ENCODE assay signal across 8 mouse cellular contexts in the genomic region with DNA sequence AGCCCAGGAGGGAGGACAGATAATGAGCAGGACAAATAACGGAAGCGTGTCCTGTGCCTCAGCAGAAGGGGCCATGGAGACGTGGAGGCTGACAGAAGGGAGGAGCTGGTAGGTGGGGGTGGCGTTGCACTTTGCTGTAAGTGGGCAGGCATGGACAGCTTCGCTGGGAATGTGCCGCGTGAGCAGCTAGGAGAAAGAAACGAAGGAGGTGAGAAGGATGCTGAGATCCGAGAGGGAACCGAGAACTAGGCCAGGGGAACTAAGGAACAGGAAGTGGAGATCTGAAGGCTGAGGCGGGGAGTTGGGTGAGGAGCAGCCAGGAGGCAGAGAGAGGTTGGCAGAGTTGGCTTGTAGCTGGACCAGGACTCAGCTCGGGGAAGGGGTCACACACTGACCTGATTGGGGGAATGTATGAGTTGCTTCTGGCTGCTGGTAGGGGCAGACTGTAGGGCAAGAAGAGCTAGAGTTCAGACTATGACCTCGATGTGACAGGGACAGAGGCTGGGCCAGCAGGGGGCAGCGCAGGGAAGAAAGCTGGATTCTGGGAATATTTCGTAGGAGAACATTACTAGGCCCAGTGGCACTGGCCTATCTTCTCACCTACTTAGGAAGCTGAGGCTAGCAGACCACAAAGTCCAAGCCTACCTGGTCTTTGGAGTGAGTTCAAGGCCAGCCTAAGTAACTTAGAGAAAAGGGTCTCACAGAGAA. TPM values are rescaled to one million over a fixed set of nuclear protein-coding genes. Genes with fewer than 3 reads are reported as not detected.
DNase-seq lines count a peak whose midpoint lies in the region; ATAC-seq lines count a peak whose summit lies in the region.

No protein-coding gene starts in this region.

- 39% methylated on average over 15 of the region's 15 CpGs for WGBS in kidney, embryonic 16.5 days
- WGBS in midbrain, embryonic 14.5 days: 67% methylated on average over 15 of the region's 15 CpGs

- no peak for ATAC-seq in kidney, embryonic 16.5 days (ENCODE audit: low FRiP score, low TSS enrichment)
- ATAC-seq in midbrain, embryonic 14.5 days (ENCODE audit: low FRiP score, low TSS enrichment): no peak

- peak; percentile 77 for DNase-seq in kidney, adult 18-20 months
- peak; percentile 32 for DNase-seq in A20 (ENCODE audit: low read depth, low spot score)
- DNase-seq in adrenal gland, postnatal 10 days: peak; percentile 86
- DNase-seq in gastrocnemius, postnatal 14 days: peak; percentile 73
- DNase-seq in kidney, postnatal 4 days: peak; percentile 77 to 79
- peak; percentile 63 for DNase-seq in retina, embryonic 14.5 days (ENCODE audit: low spot score)
- DNase-seq in midbrain, embryonic 14.5 days: no peak

- H3K4me2 ChIP-seq in kidney, embryonic 16.5 days (replicated peaks; ENCODE audit: low read depth, low read length): no peak overlapping the region
- H3K4me2 ChIP-seq in midbrain, embryonic 14.5 days (ENCODE audit: low read length): no peak overlapping the region

- H3K27me3 ChIP-seq in kidney, embryonic 16.5 days (ENCODE audit: insufficient read depth, low read length): peaks cover 10% of the 10 kb centered on the region; the same call in 1 of the 2 replicates
- no peaks in the 10 kb centered on the region for H3K27me3 ChIP-seq in midbrain, embryonic 14.5 days (ENCODE audit: control insufficient read depth, insufficient read depth, low read length)

- no peak overlapping the region for H3K27ac ChIP-seq in kidney, embryonic 16.5 days (ENCODE audit: low read length)
- H3K27ac ChIP-seq in midbrain, embryonic 14.5 days (replicated peaks; ENCODE audit: low read depth, low read length): no peak overlapping the region

- intact Hi-C loops in gastrocnemius, postnatal 14 days (cut with DNase I; ENCODE audit: low total_unique reads): no loop called here

- H3K4me1 ChIP-seq in kidney, embryonic 16.5 days (ENCODE audit: insufficient read depth, low read length): no peaks in the 10 kb centered on the region
- H3K4me1 ChIP-seq in midbrain, embryonic 14.5 days (ENCODE audit: control insufficient read depth, insufficient read depth, low read length): no peaks in the 10 kb centered on the region

- no peak overlapping the region for H3K9ac ChIP-seq in kidney, embryonic 16.5 days (replicated peaks; ENCODE audit: low read length)
- no peak overlapping the region for H3K9ac ChIP-seq in midbrain, embryonic 14.5 days (replicated peaks; ENCODE audit: low read length)

- no peaks in the 10 kb centered on the region for H3K36me3 ChIP-seq in kidney, embryonic 16.5 days (ENCODE audit: insufficient read depth, low read length)
- H3K36me3 ChIP-seq in midbrain, embryonic 14.5 days (ENCODE audit: control insufficient read depth, insufficient read depth, low read length): no peaks in the 10 kb centered on the region

- H3K9me3 ChIP-seq in kidney, embryonic 16.5 days (ENCODE audit: low read length): no peaks in the 10 kb centered on the region
- no peaks in the 10 kb centered on the region for H3K9me3 ChIP-seq in midbrain, embryonic 14.5 days (ENCODE audit: control insufficient read depth, low read length)

- H3K4me3 ChIP-seq in kidney, embryonic 16.5 days (ENCODE audit: low read length): no peak overlapping the region
- H3K4me3 ChIP-seq in midbrain, embryonic 14.5 days (replicated peaks; ENCODE audit: low read depth, low read length): no peak overlapping the region

RNA-seq across cellular contexts. Expression of a gene that starts 9.9 kb away (rescaled TPM):
- 72.9 and 77.0 TPM in 2 replicates for polyA plus RNA-seq in kidney, embryonic 16.5 days (2015; fragmentation: Nextera tagmentation; extraction: Ambion mirVana)
- 10 to 100 TPM; 25.1 to 65.2 TPM for total RNA-seq in adrenal gland, postnatal 10 days (2021)
- total RNA-seq in gastrocnemius, postnatal 14 days (2021): 1 to 10 TPM; 7.6 to 9.6 TPM
- polyA plus RNA-seq in midbrain, embryonic 14.5 days (2014; fragmentation: Nextera tagmentation; extraction: Ambion mirVana): 0.26 TPM in 1 of 2 replicates, not detected in the other

RNA-seq across cellular contexts. Expression of a gene that starts 21.6 kb away (rescaled TPM):
- polyA plus RNA-seq in kidney, embryonic 16.5 days (2015; fragmentation: Nextera tagmentation; extraction: Ambion mirVana): 1.4 and 1.8 TPM in 2 replicates
- 10 to 100 TPM; 15.7 to 39.2 TPM for total RNA-seq in adrenal gland, postnatal 10 days (2021)
- total RNA-seq in gastrocnemius, postnatal 14 days (2021): 100 to 1,000 TPM; 443 to 446 TPM
- polyA plus RNA-seq in midbrain, embryonic 14.5 days (2014; fragmentation: Nextera tagmentation; extraction: Ambion mirVana): 5.6 TPM in 2 replicates

RNA-seq across cellular contexts. Expression of a gene that starts 28.7 kb away (rescaled TPM):
- 15.0 and 19.0 TPM in 2 replicates for polyA plus RNA-seq in kidney, embryonic 16.5 days (2015; fragmentation: Nextera tagmentation; extraction: Ambion mirVana)
- 1 to 10 TPM; 4.0 to 5.6 TPM for total RNA-seq in adrenal gland, postnatal 10 days (2021)
- 1 to 10 TPM; 1.9 to 3.3 TPM for total RNA-seq in gastrocnemius, postnatal 14 days (2021)
- not detected in 2 replicates for polyA plus RNA-seq in midbrain, embryonic 14.5 days (2014; fragmentation: Nextera tagmentation; extraction: Ambion mirVana)

RNA-seq across cellular contexts. Expression of a gene that starts 46.1 kb away (rescaled TPM):
- 0.32 and 0.33 TPM in 2 replicates for polyA plus RNA-seq in kidney, embryonic 16.5 days (2015; fragmentation: Nextera tagmentation; extraction: Ambion mirVana)
- total RNA-seq in adrenal gland, postnatal 10 days (2021): 1 to 10 TPM; 6.1 to 7.0 TPM
- 1 to 10 TPM; 6.2 to 8.7 TPM for total RNA-seq in gastrocnemius, postnatal 14 days (2021)
- 0.16 and 0.17 TPM in 2 replicates for polyA plus RNA-seq in midbrain, embryonic 14.5 days (2014; fragmentation: Nextera tagmentation; extraction: Ambion mirVana)

RNA-seq across cellular contexts. Expression of a gene that starts 48.2 kb away (rescaled TPM):
- polyA plus RNA-seq in kidney, embryonic 16.5 days (2015; fragmentation: Nextera tagmentation; extraction: Ambion mirVana): 45.7 and 48.3 TPM in 2 replicates
- 100 to 1,000 TPM; 353 to 358 TPM for total RNA-seq in adrenal gland, postnatal 10 days (2021)
- total RNA-seq in gastrocnemius, postnatal 14 days (2021): 1,000 to 10,000 TPM; 1,292 to 1,295 TPM
- polyA plus RNA-seq in midbrain, embryonic 14.5 days (2014; fragmentation: Nextera tagmentation; extraction: Ambion mirVana): 2.8 and 9.0 TPM in 2 replicates

Comparison
In these comparisons a context has a peak if more than half of its experiments do, and no peak if none do; other contexts are left out.
1. RNA of a gene that starts 21.6 kb away (total RNA-seq): 443 to 446 TPM in gastrocnemius, postnatal 14 days; 15.7 to 39.2 TPM in adrenal gland, postnatal 10 days; every median in the first group is over 10 times any median in the second.